Mouse (Mus musculus) frontal cortex, postnatal 14 days (tissue): ENCODE data around the gene Sik3.

ENCODE experiments used
- DNase-seq, 2 experiments: peaks; one replicate each; pipeline ENCODE4 v3.0.0; 2022; ENCODE audit warnings: low spot score in 2 of 2

Gene Sik3

GRCm38 (mm10) chr9:46015831-46016230, 3.2 kb downstream of the Sik3 start:
- no peak for DNase-seq

DNA sequence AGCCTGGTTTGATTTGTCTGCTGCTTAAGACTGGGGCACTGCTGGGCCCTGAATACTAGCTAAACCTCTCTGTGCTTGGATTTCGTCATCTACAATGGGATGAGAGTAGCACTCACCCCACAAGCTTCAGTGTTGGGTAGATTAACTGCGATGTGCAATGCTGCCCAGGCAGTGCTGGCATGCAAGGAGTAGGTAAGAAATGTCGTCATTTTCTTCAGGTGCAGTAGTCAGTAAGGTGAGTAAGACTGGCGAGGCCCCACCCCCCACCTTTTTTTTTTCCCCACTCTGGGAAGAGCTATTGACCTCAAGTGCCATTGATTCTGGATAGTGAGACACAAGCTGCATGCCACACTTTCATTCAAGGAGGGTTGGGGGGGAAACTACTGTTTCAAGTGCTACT, 3.8 kb downstream of the Sik3 start:
- no peak for DNase-seq

GRCm38 (mm10) chr9:46018316-46018715, 5.7 kb downstream of the Sik3 start:
- DNase-seq: no peak

- no peak for DNase-seq
Measured at GRCm38 (mm10) chr9:46019975-46020374, 7.4 kb downstream of the Sik3 start.

DNA sequence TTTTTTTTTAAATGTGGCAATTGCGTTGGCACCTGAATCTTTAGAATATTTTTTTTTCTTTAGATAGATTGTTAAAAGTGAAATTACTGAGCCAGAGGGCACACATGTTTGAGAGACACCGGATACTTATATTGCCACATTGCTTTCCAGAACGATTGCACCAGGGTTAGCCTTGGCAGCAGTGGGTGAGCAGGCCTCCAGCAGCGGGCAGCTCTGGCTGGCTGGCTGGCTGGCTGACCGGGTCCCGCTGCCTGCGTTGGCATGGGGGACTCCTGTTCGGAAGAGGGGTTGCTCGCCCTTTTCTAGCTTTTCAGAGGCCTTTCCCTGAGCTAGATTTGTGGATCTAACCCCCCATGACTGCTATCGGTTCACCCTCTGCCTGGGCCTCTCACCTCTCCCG, 11.0 kb downstream of the Sik3 start:
- no peak for DNase-seq

- no peak for DNase-seq
Measured at GRCm38 (mm10) chr9:46026058-46026849, 13.6 kb downstream of the Sik3 start.

DNA sequence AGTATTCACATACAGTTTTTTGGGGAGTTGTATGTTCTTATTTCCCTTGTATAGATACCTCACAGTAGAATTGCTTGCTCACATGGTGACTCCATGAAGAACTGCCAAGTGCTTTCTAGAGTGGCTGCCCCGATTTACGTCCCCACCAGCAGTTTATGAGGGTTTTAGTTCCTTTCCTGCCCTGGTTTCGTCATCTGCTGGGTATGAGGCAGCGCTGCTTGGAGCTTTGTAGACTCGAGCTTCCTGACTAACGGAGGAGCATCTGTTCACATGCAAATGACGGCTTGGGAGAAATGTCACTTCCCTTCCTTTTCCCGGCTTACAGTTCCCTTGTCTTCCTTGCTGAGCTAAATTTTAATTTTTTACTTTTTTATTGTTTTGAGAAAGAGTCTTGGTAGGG, 15.4 kb downstream of the Sik3 start:
- DNase-seq: no peak

- no peak for DNase-seq
Measured at GRCm38 (mm10) chr9:46029534-46029933, 16.9 kb downstream of the Sik3 start.

GRCm38 (mm10) chr9:46030184-46030583, 17.6 kb downstream of the Sik3 start:
- no peak for DNase-seq

- DNase-seq: no peak
Measured at GRCm38 (mm10) chr9:46030968-46031367, 18.3 kb downstream of the Sik3 start.

GRCm38 (mm10) chr9:46032190-46032589, 19.6 kb downstream of the Sik3 start:
- DNase-seq: peak in 1 of 2 experiments; percentile 28

- DNase-seq: no peak
Measured at GRCm38 (mm10) chr9:46033058-46033457, 20.4 kb downstream of the Sik3 start.

GRCm38 (mm10) chr9:46033862-46034261, 21.2 kb downstream of the Sik3 start:
- no peak for DNase-seq

DNA sequence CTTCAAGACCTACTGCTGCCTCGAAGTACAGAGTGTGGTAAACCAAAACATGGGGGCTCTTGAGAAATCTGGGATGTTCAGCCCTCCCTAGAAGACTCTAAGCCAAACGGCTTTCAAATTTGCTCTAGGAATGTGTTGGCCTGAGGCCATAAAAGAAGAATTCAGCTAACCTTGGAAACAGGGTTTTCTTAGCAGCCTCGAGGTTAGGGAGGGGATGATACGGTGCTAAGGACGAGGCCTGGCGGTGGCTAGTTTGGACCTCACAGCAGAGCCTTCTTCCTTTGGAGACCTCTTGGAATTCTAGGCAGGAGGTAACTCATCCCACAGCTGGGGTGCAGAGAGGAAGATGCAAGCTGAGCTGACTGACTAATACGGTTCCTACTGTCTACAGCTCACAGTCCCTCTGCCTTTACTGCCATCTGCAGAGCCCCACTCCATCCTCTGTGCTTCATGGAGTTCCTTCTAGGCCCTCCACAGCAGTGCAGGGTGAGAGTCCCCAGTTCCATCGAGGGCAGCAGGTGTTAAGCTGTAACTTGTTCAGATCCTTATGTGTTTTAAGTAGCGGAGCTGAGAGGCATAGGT, 22.8 kb downstream of the Sik3 start:
- DNase-seq: no peak

- DNase-seq: no peak
Measured at GRCm38 (mm10) chr9:46036881-46037280, 24.3 kb downstream of the Sik3 start.

DNA sequence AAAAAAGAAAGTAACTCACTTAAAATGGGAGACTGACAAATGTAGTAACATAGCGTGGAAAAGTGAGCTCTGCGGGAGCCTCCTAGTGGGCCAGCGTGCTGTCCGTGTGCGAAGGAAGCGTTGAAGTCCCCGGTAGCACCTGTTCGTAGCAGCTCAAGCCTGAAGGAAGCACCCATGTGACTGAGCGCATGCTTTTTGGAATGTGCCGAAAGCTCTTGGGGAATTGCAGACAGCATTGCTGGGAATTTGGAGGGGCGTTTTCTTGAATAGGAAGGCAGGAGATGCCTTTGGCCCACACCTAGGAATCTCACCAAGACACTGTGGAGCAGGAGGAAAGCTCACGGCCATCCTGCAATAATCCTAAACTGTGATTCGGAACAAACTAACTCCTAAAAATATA, 26.2 kb downstream of the Sik3 start:
- DNase-seq: no peak

- DNase-seq: no peak
Measured at GRCm38 (mm10) chr9:46041186-46041585, 28.6 kb downstream of the Sik3 start.

DNA sequence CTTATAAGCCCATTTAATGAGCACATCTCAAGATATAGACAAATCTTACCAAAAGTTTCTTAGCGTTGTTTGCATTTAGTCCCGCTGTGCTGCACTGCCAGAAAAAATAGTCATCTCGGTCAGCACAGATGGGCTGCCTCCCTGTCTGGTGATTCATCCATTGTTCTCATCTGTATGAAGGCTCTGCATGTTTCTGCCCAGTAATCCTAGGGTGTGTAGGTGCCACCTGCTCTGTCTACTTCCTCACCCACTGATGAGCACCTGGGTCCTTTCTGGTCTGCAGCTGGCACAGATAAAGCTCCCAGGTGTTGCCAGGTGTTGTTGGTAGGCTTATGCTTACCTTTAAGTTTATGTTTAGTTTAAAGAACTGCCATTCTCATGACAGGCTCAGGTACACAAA, 29.8 kb downstream of the Sik3 start:
- DNase-seq: no peak

- no peak for DNase-seq
Measured at GRCm38 (mm10) chr9:46043626-46044025, 31.0 kb downstream of the Sik3 start.

DNA sequence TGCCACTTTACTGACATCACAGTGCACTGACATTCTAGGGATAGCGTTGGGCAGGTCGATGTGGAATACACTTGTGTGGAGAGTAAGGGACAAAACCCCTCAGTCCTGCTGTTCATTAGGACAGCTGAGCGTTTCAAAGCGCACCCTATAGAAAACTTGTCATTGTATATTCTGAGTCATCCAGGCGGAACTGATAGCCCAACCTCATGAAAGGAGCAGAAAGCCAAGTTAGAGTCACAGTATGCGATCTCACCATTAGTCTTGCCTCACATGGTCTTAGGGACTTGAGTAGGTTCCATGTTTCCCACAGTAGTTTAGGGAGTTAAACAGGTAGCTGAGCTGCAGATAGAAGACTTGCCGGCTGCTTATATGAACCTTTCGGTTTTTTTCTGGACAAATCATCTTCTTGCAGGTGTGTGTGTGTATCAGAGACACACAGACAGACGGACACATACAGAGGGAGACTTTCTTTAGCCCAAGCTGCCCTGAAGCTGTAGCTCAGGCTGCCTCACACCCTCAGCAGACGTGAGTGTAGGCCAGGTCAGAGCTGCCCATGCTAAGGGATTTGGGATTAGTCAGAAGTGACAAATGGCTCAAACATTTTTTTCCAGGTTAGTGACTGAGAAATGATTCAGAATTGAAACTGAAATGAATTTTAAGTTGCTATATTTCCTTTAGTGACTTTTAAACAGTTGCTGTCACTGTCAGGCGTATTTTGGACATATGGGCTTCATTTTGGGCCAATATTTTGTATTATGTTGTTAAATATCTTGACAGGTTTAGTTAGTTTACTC, 34.3 kb downstream of the Sik3 start:
- no peak for DNase-seq

DNA sequence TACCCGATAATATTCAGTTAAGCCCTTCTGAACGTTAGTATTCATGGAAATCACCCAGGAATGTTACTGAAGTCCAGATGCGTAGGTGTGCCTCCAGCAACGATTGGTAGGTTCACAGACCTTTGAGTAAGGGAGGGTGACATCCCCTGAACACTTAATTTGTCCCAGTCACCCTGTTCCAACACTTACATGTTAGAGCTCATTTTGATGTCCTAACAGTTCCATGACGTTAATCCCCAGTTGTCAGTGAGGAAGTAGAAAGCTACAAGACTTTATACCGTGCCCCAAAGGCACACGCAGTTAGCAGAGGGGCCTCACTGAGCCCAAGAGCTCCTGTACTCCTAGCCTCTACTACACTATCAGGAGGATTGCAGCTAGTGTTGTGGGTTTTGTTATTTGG, 36.9 kb downstream of the Sik3 start:
- no peak for DNase-seq

GRCm38 (mm10) chr9:46050203-46050602, 37.6 kb downstream of the Sik3 start:
- no peak for DNase-seq
